Mouse (Mus musculus): ENCODE data around the gene Chrng.

GRCm38 (mm10) chr1:87226409-87227159 is 22.1 kb downstream of the Chrng start:
- TF ChIP-seq CTCF (IDR thresholded peaks at IDR 0.05; ENCODE audit: borderline replicate concordance, extremely low read depth, insufficient read depth, insufficient read length) (no peak), POLR2A (IDR thresholded peaks at IDR 0.05; ENCODE audit: borderline replicate concordance, extremely low read depth, insufficient read depth, insufficient read length, poor library complexity, severe bottlenecking) (no peak)
